16 mouse cellular contexts compared by ENCODE assay signal in genomic region chr1:87505524-87505923, GRCm38 (mm10). TPM values are rescaled to one million over a fixed set of nuclear protein-coding genes. Genes with fewer than 3 reads are reported as not detected.
"Had no signal": no experiment of that assay in that cellular context is flagged by ENCODE, and none has a peak within 500 bp of the region (broad histone marks: within the 10 kb centered on the region; RNA-seq: fewer than 3 reads in every experiment).

No protein-coding gene starts in this region.

- DNase-seq: retina, postnatal 1 day; right cerebral cortex, adult 18-20 months; right cerebral cortex, postnatal 14 days; right cerebral cortex, postnatal 25 days; right cerebral cortex, postnatal 4 days; spleen, adult 18-20 months; thymus, adult 18-20 months; thymus, adult 2 months; thymus, postnatal 14 days; thymus, postnatal 25 days; thymus, postnatal 36 days; thymus, postnatal 4 days had no signal

- H3K27ac ChIP-seq: neural tube, embryonic 15.5 days; stomach, embryonic 15.5 days; stomach, postnatal 0 days had no signal

- H3K4me3 ChIP-seq: neural tube, embryonic 15.5 days; stomach, embryonic 15.5 days had no signal

RNA-seq across cellular contexts. Expression of gene Neu2, which starts 4.2 kb away (rescaled TPM):
- total RNA-seq: neutrophil, adult 5-6 weeks had no signal

RNA-seq across cellular contexts. Expression of gene Snorc, which starts 35.5 kb away (rescaled TPM):
- total RNA-seq: neutrophil, adult 5-6 weeks had no signal
